Mouse (Mus musculus) embryo, embryonic 10.5 days (tissue): ENCODE data around the gene Elf2.
A peak's percentile ranks its signal among the peaks of the same experiment; 100 is the strongest.

Experiments used
- DNase-seq: peaks from one replicate; pipeline ENCODE4 v3.0.0-alpha.2; 2015; ENCODE audit warnings: low spot score

Elf2 gene

DNA sequence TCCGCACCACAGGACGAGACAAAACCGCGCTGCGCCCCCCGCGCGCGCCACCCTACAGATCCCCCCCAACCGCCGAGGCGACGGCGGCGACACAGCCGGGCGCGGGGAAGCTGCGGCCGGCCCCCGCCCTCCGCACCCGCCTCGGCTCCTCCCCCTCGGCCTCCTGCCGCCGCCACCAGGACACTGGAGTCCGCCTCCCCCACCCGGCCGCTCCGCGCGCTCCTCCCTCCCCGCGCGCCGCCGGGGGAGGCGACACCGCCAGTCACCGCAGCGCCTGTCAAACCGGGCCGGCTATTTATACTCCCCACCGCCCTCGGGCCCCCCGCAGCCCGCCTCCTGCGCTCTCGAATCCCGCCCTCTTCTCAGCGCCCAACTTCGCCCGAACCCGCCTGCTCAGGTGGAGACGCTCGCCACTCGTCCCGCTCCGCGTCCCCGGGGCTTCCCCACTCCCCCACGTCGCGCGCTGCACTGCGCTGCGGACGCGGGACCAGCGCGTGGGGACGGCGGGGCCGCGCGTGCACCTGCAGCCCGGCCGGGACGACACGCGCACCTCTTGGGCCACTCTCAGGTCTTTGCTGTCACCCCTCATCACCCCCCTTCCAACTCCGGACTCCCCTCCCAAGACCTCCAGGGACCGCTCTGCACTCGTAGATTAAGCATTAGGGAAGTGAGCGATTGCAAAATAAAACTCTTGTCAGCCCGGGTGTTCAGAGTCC, at the start of gene Elf2:
Gene Elf2 (minus strand): TSS at position 112 of the 716 bp plus-strand sequence.
- DNase-seq = peak; percentile 86

DNA sequence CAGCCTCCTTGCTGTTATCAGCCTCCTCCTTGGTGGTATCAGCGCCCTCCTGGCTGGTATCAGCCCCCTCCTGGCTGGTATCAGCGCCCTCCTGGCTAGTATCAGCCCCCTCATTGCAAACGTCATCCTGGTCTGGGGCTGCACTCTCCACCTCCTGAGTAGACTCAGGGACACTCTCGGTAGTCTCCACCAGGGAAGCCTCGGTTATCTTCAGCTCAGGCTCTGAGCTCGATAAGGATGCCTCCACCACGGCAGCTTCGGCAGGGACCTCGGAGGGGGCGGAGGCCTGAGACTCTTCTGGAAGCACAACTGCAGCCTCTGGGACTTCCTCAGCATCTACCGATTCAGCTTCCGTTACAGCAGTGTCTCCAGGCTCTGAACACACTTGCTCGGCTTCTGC, 48.4 kb upstream of the Elf2 start:
- DNase-seq = peak; percentile 48

DNA sequence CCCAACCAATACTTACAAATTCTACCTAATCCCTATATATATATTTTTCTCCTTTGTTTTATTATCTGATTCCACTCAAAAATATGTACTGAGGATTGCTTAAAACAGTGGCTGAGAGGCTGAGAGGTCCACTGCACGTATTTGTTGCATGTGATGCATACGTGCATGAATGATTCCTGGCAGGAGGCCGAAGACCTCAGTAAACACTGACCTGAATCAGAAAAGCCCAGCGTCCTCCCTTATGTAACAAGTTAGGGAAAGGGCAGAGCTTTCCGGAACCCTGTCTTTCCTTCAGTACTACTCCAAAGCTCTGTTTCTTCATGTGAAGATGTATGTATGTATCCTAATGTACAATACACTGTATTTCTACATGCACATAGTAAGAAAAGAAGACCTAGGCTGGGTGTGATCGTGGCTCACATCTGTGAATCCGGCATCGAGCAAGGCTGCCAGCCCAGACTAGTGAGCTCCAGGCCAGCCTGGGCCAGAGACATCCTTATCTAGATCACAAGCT, 47.5 kb upstream of the Elf2 start:
- no peak for DNase-seq

DNA sequence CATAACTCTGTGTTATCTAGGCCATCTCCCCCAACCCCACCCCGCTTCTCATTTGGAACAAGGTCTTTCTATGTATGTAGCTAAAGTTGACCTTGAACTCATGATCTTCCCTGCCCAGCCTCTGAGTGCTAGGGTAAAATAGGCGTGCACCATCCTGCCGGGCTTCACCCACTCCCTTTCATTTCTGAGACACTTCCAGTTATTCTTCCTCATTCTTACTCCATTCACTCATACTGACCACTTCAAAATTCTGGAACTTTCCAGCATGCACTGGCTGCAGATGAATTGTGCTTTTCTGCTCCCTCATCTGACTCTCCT, 46.6 kb upstream of the Elf2 start:
- no peak for DNase-seq

DNA sequence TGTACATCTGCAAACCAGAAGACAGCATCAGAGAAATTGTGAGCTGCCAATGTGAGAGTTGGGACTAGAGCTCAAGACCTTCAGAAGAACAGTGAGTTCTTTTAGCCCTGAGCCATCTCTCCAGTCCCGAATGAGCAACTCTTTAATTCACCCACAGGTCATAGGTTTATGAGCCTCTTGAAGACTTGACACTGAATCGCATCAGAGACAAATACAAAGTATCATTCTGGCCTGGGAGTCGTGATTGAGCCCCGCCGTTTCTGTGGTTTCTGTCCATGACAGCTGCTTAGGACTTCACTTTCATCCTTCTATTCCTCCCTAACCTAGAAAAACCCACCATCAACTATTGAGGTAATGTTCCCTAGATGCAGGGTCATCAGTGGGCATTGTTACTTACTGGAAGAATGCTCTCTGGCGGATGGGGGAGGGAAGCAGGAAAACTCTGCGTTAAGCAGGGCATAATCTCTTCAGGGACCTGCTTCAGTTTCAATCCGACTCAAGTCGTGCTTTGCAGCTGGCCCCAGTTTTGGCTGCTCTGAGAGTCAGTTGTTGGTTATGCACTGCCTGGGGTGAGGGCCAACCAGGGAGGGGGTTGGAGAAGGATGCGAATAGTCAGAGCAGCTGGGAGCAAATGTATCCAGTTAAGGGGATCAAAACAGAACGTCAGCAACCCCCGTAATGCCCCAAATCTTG, 46.1 kb upstream of the Elf2 start:
- no peak for DNase-seq

DNA sequence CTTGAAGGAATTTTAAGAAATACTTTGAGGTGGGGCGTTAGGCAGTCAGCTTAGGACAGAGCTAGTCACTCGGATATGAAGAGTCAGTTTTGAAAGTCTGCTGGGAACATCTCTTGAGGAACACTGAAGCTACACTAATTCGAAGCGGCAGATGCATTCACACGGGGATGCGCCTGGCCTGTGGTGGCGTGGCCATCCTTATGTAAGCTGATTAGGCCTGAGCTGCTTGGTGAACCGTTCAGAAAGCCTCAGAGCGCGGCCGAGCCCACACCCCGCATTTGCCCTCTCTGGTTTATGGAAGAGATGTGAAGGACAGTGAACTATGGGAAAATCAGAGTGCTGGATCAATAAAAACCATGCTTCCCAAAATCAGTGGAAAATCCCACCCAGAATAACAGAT, 42.9 kb upstream of the Elf2 start:
- peak; percentile 27 for DNase-seq

DNA sequence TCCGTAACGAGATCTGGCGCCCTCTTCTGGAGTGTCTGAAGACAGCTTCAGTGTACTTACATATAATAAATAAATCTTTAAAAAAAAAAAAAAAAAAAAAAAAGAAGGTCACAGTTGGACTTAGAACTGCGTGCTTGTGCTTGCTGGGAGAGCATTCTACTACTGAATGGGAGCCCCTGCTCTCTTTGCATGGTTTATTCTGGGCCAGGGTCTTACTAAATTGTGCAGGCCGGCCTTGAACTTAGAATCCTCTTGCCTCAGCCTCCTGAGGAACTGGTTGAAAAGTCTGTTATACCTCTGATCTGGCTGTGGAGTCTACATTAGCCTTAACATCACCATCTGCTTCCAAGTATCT, 40.2 kb upstream of the Elf2 start:
- DNase-seq = no peak

DNA sequence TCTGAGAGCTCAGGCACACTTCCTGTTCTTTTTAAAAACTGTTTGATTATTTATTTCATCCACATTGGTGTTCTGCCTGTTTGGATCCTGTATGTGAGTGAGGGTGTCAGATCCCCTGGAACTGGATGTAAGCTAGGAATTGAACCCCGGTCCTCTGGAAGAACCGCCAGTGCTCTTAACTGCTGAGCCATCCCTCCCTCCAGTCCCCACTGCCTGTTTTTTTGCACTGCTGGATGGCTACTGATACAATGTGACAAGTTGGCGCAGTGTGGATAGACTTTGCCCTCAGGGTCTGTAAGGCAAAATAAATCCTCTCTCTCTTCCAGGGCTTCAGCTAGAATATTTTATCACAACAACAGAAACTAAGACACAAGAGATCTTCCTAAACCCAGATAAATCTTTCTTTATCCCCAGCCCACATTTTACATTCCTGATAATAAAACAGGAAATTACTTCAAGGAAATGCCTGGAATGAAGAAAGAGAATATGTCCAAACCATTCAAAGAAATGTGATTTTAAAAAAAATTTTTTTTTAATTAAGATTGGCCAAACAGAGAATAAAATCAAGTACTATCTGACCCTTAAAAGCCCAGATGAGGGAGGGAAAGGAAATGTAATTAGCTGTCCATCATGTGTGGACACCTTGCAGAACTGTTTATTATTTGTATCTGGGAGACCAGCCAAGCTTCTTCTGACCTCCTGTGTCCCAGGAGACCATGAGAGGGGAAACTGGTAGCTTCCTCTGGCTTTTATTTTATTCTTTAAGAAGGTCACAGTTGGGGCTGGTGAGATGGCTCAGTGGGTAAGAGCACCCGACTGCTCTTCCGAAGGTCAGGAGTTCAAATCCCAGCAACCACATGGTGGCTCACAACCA, 39.6 kb upstream of the Elf2 start:
- no peak for DNase-seq

DNA sequence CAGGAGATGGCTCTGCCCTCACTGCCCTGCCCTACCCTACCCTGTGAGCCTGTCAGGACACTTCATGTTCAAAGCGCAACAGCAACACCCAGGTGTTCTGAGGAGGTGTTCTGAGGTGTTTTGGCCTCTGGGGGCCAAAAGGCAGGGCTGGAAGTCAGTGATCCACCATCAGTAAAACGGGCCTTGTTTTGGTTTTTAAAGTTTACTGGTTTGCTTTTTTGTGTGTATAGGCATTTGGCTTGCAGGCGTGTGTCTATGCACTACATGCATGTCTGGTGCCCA, 38.1 kb upstream of the Elf2 start:
- no peak for DNase-seq

DNA sequence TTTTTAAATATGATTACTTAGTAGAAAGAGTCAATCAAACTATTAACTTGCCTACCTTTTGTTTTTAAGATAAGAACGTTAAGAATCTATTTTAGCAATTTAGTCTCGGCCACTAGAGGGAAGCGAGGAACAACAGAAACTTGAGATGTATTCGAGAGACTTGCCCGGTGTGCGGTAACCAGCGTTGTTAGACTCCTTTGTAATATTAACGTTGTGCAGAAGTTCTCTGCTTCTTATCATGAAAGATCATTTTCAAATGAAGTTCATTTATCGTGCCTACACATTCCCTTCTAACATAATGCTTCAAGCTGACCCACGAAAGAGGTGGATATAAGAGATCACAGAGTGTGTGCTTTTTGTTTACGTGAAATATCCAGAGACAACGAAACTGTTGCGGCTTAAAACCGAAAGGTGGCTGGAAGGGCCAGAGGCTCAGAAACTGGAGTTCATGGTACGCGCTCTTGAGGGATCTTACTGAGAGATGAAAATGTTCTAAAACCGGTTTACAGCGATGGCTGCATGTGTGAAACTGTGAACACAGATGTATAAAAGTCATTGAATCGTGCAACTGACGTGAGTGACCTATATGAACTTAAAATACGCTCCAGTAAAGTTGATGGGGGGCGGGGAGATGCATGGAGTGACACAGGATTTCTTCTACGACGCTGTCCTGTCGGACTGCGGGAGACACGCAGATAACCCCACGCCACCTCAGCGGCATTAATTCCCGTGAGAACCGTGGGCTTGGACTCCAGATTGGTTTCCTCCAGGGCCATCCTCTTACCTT, 37.6 kb upstream of the Elf2 start:
- DNase-seq = peak; percentile 80

DNA sequence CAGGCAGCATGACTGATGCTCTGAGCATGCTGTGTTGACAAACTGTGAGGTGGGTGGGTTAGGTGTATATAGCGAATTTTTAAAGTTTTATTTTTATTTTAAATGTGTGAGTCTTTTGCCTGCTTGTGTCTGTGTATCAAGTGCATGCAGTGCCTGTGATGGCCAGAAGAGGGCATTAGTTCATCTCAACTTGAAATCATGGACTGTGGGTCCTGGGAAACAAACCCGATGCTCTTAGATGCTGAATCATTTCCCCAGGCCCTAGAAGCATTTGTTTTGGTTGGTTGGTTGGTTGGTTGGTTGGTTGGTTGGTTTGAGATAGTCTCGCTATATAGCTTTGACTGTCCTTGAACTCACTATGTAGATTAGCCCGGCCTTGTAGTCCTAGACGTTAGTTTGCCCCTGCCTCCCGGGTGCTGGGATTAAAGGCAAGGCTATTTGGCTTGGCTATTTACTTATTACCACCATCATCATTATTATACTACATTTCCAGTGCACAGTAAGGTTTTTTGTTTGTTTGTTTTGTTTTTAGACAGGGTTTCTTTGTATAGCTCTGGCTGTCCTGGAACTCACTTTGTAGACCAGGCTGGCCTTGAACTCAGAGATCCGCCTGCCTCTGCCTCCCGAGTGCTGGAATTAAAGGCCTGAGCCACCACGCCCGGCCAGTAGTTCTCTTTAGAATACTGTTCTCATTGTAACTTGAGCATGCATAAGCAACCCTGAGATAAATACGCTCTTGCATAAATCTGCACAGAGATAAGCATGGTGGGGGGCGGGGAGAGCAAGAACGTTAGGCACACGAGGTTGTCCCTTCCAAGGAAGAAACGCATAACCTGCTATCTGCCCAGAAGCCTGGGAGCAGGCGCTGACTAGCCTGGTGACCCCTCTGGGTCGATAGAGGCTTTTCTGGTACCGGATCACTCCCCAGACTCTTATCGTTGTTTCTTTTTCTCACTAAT, 35.1 kb upstream of the Elf2 start:
- peak; percentile 69 for DNase-seq

DNA sequence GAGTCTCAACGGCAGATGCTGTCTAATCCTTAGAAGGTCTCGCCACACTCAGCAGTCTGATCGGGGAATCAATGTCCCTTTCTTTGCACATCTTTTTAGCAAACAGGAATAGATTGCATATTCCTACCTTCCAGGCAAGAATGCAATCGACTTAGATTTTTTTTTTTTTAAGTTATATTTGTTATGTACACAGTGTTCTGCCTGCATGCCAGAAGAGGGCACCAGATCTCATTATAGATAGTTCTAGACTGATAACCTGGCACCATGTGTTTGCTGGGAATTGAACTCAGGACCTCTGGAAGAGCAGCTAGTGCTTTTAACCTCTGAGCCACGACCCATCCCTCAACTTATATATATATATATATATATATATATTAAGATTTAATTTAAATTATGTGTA, 33.1 kb upstream of the Elf2 start:
- DNase-seq = no peak

DNA sequence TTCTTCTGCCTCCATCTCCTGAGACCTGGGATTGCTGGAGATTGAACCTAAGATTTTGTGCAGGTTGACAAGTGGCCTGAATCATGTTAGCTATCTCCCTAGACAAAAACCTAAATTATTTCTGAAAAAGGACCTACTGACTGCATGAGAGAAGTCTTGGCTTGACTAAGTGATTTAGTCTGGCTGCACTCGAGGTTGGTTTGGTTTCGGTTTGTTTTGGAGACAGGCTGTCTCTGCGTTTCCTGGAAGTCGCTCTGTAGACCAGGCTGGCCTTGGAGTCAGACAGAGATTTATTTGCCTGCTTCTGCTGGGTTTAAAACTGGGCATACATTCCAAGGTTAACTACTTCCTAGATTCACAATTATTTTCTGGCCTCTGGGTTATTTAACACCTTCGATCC, 32.4 kb upstream of the Elf2 start:
- no peak for DNase-seq

DNA sequence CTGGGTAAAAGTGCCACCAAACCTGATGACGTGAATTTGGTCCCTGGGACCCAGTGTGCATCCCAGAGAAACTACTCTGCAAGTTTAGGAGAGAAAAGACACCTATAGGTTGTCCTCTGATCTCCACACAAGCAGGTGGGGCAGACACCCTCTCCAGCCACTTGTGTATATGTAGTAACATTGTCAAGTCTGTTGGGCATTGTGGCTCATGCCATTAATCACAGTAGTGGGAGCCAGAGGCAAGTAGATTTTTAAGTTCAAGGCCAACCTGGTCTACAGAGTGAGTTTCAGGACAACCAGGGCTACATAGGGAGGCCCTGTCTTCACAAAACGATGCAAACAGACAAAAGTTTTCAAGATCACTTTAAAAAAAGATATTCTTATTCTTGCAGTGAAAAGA, 31.4 kb upstream of the Elf2 start:
- no peak for DNase-seq

DNA sequence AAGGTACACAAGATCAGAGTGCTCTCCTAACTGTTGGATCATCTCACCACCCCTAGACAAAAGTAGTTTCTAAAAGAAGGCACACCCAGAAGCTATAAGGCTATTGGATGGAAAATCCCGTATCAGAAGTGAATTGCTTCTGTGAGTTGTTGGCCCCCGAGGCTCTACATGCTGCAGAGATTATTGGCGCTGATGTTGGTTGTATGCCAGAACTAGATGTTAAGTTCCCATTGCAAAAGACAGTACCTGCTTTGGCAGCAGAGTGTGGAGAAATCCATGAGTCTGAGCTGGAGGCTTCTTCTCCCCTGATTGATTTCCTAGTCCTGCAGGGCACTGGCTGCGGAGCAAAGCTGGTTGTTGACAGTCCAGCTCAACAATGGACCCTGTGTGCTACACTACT, 27.5 kb upstream of the Elf2 start:
- DNase-seq = no peak

DNA sequence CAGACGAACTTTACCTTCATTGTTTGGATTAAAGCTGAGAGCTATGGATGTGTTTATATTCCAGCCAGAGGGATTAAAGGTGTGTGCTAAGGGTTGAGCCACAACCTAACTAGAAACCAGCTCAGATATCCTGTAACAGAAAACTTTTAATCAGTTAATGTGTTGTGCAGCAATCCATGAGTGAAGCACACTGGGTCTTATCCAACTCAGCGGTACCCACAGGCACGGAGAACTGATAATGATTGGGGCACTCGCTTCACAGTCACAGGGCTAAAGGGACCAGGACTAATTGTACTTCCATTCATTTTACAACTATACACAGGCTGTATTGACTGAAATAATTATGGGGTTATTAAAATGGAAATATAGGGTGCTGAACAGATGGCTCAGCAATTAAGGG, 26.5 kb upstream of the Elf2 start:
- DNase-seq = no peak

DNA sequence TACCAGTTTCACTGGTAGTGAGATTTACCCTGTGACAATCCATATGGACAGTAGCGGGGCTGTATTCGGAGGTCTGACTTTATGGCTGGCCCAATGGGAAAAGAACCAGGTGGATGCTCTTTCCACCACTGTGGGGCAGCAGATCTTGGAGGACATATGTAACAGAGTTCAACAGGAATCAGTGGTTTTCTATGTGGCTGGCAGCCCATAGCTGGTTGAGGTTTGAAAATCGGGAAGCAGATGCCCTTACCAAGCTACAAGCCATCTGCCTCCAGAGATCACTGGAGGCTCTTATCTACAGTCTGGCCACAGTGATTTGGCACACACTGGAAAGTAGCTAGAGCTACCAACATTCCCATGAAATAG, 25.0 kb upstream of the Elf2 start:
- no peak for DNase-seq

DNA sequence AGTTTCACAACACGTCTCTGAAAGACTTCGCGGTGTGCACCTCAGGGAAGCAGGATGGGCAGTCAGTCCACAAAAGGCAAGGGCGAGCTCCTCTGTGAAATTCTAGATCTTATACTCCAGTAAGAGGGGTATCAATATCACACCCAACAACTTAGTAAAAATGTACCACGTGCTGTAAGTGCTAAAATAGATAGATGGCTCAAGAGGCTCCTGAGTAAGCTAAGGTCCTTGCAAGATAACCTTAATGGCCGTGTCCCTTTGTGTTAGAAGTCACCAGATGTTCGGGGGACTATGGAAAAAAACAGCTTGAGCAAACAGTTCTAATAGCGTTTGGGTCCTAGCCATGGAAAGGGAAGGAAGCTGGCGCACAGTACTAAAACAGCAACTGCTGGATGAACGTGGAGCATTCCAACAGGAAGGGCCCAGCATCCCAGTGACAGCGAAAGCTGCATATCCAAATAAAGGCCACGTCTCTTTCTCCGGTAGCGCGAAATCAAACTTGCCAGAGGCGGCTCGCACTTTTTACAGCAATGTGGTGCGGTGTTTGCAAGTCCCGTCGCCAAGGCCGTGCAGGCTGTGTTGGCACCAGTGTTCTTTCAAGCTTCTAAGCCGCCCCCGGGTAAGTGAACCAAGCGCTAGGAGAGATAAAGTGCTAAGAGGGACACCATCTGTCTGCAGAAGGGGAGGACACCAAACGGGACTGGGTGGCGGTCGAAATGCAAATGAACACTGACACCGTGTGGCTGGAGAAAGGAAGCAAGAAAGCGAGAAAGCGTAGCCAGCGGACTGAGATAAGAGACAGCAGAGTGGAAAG, 24.4 kb upstream of the Elf2 start:
- DNase-seq = peak; percentile 90

DNA sequence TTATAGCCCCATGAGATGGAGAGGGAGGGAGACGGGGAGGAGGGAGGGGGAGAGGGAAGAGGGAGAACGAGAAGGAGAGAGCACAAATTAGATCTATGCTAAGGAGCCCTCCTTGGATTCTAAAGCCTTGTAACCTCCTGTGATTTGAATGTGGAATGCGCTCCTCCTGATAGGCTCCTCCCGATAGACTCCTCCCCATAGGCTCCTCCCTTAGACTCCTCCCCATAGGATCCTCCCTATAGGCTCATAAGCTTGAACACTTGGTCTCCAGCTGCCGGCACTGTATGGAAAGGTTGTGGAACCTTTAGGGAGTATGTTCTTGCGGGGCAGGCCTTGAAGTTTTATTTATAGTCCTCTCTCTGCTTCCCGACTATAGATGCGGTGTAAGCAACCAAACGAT, 20.6 kb upstream of the Elf2 start:
- peak; percentile 66 for DNase-seq

DNA sequence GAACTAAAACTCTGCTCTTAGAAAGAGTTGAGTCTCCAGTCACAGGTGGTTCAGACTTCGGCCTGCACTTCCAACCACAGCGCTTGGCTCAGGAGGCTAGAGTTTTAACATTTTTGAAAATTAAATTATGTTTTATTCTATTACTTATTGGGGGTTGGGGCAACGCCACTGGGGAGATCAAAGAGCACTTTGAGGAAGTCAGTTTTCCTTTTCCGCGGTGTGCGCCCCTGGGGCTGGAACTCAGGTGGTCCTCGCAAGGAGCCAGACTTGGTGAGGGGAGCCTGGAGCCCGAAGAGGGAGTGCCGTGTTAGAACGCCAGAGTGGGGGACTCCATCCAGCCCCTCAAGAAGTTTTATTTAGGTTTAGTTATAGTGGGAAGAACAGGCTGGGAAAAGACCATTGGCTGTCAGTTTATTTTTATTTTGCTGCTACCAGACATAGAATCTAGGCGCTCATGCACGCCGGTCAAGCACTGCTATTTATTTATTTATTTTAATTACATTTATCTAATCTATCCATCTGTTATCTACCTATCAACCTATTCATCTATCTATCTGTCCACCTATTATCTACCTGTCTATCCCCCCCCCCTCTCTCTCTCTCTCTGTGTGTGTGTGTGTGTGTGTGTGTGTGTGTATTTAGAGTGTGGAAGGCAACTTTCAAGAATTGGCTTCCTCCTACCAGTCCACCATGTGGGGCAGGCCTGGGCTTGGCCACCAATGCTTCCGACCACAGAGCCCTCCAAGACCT, 19.3 kb upstream of the Elf2 start:
- no peak for DNase-seq
